Mouse (Mus musculus) olfactory bulb, adult 2 months (tissue): ENCODE results near the gene Taf15.

Experiments used
- CTCF ChIP-seq: fragments of 200-500 bp; IDR thresholded peaks from 2 replicates; pipeline ENCODE4 v1.5.1; 2012; ENCODE audit warnings: low read depth, mild to moderate bottlenecking, low read length, moderate library complexity; ENCODE audit not compliant: insufficient read depth
- POLR2A ChIP-seq: fragments of 200-500 bp; IDR thresholded peaks from 2 replicates; pipeline ENCODE4 v1.6.1; 2012; ENCODE audit warnings: mild to moderate bottlenecking, low read depth, low read length, moderate library complexity; ENCODE audit not compliant: insufficient read depth

DNA sequence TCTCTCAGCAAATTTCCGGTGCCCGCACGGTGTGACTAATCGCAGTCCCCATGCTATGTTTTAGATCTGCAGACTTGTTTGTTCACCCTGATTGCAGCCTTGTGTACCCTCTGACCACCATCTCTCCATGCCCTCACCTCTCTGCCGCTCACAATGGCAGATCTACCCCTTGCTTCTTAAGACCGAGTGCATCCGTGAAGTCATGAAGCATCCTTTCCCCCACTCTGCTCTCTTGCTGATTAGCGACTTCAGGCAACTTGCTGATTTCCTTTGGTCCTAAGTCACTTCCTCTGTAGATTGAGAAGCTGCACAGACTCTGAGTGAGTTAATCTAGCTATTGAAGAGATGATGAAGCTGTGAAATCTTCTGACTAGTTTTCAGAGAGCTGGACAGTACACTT is 61.3 kb downstream of the Taf15 start:
- TF ChIP-seq CTCF (no peak), POLR2A (no peak)
